Mouse (Mus musculus): ENCODE measurements around the gene Ceacam9.

DNA sequence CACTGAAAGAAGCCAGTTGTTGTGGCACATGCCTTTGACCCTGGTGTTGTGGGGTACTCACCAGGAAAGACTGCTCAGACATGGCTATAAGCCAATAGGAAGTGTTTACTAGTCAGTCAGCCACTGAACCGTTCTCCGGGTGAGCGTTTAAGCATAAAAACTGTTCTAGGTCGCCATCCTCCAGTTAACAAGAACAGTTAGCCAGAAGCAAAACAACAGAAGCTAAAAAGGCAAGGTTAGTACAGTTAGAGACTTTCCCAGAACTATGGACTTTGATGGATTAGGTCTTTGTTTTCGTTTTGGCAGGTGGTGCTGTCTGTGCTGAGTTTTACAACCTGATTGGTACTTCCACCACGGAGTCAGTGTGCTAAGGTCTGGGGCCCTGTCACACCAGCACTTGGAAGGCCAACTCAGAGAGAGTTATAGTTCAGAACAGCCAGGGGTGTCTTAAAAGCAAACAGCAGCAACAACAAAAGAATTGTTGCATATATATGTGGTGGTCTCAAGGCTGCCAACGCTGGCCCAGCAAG, 10.2 kb downstream of the Ceacam9 start:
- no peak for TF ChIP-seq POLR2A (IDR thresholded peaks at IDR 0.05; ENCODE audit: borderline replicate concordance, insufficient read depth, low read length)
- no peak for TF ChIP-seq CTCF (IDR thresholded peaks at IDR 0.05; ENCODE audit: borderline replicate concordance, insufficient read depth, low read depth, low read length)

Measured in cerebellum, adult 2 months (tissue).